Mouse (Mus musculus): ENCODE data around the gene Atm. TPM values are rescaled to one million over a fixed set of nuclear protein-coding genes. Genes with fewer than 3 reads are reported as not detected.

Atm gene
- polyA plus RNA-seq, 1 experiment from 2014 or later, result 18.0 TPM

DNA sequence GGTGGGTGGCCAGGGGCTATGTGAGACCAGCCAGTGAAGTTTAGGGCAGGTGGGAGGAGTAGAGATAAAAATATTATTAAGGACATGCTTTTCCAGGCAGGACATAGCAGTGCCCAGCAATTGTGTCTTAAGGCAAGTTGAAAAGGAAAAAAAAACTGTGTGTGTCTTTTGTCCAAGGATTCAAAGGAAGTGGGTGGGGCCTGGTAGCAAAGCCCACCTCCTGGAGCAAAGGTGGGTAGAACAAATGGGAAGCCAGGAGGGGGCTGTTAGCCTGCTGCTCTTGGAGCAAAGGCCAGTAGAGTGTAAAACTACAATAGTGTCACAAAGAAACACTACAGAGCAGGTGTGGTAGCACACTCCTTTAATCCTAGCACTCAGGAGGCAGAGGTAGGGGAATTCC, 22.4 kb downstream of the Atm start:
- Histone ChIP-seq H3K36me3 (ENCODE audit: control insufficient read depth, insufficient read depth, low read length) (no peaks in the 10 kb centered on the region; the same call in 1 of the 2 replicates), H3K27ac (ENCODE audit: low read depth, low read length) (no peak overlapping the region)

DNA sequence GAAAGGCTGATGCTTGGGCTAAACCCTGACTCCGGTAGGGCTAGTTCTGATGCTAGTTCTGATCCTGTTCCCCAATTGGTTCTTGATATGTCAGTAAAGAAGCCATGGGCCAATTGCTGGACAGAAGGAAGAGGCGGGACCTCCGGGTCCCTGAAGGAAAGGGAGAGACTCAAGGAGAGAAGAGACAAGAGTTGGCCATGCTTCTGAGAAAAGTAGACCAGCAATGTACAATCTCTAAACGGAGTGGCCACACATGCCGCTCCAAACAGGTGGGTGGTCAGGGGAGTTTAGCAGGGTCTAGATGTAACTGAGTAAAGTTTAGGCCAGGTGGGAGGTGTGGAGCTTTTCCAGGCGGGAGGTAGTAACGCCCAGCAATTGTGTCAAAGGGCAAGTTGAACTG, 28.5 kb downstream of the Atm start:
- H3K9ac ChIP-seq (ENCODE audit: low read length), result no peak overlapping the region
- no peaks in the 10 kb centered on the region for H3K4me1 ChIP-seq (ENCODE audit: control insufficient read depth, insufficient read depth, low read length)
- DNase-seq (ENCODE audit: low spot score, missing footprints) (no peak), ATAC-seq (ENCODE audit: low FRiP score) (no peak)
- no peak overlapping the region for H3K4me3 ChIP-seq (ENCODE audit: low read depth, low read length)
- no peak overlapping the region for H3K4me2 ChIP-seq
- no peaks in the 10 kb centered on the region; the same call in 1 of the 2 replicates for H3K36me3 ChIP-seq (ENCODE audit: control insufficient read depth, insufficient read depth, low read length)
- 85% methylated on average over 7 of the region's 7 CpGs for WGBS
- no peaks in the 10 kb centered on the region for H3K9me3 ChIP-seq (ENCODE audit: control insufficient read depth, low read length)
- H3K27me3 ChIP-seq (ENCODE audit: control insufficient read depth, insufficient read depth, low read length), result no peaks in the 10 kb centered on the region
- no peak overlapping the region for H3K27ac ChIP-seq (ENCODE audit: low read depth, low read length)

More for the DNA sequence above, 22.4 kb downstream of the Atm start:
- ATAC-seq (ENCODE audit: low FRiP score) (no peak), DNase-seq (ENCODE audit: low spot score, missing footprints) (no peak)
- Histone ChIP-seq H3K4me3 (ENCODE audit: low read depth, low read length) (no peak overlapping the region), H3K9me3 (ENCODE audit: control insufficient read depth, low read length) (no peaks in the 10 kb centered on the region), H3K4me2 (no peak overlapping the region), H3K4me1 (ENCODE audit: control insufficient read depth, insufficient read depth, low read length) (no peaks in the 10 kb centered on the region), H3K9ac (ENCODE audit: low read length) (no peak overlapping the region), H3K27me3 (ENCODE audit: control insufficient read depth, insufficient read depth, low read length) (no peaks in the 10 kb centered on the region)

DNA sequence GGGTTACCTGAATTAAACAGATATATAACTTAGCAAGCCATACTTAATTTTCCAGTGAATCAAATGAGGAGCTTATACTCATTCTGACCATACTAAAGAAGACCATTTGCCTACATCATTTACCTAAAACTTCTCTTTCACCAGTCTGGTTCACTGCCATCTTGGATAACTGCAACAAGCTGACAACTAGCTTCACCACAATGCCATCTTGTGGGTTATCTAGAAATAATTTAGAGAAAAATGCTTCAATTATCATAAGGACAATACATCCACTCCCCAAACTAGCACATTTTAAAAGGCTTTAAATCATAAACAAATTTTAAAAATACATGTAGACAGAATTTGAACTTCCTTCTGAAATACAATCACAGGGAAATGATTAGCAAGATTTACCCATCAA, 50.7 kb downstream of the Atm start:
- H3K27ac ChIP-seq (ENCODE audit: low read depth, low read length), result no peak overlapping the region
- no peak for ATAC-seq (ENCODE audit: low FRiP score)
- peaks cover 3% of the 10 kb centered on the region; the same call in 1 of the 2 replicates for H3K36me3 ChIP-seq (ENCODE audit: control insufficient read depth, insufficient read depth, low read length)

DNA sequence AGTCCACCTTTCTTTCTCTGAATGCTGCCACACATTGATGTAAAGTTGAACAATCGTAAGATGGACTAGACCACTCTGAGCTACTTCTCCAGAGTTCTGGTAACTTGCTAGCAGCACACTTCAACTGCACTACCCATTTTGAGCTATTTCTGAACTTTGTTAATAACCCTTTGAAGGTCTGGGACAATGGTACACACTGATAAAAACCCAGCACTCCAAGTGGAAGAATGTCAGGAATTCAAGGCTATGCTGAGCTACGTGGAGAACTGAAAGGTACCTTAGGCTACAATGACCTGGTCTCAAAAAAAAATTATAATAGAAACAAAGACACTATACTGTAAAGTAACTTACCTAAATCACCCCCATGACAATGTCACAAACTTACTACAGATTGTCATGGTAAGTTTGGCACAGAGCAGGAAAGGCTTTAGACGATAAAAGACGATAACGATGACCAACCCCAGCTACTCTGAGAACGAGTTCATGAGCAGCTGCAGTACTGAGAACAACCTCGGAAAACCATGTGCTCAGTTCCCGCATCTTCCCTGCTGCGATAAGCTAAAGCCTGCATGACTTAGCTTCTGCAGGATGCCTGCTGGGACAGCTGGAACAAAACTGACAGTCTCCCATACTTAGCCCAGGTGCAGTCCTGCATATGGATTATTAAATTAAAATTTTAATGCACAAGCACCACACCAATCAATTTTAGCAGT, 63.6 kb downstream of the Atm start:
- ATAC-seq (ENCODE audit: low FRiP score) (no peak), DNase-seq (ENCODE audit: low spot score, missing footprints) (no peak)
- no peaks in the 10 kb centered on the region for H3K4me1 ChIP-seq (ENCODE audit: control insufficient read depth, insufficient read depth, low read length)
- no peaks in the 10 kb centered on the region for H3K36me3 ChIP-seq (ENCODE audit: control insufficient read depth, insufficient read depth, low read length)
- no peak overlapping the region for H3K4me2 ChIP-seq
- H3K4me3 ChIP-seq (ENCODE audit: low read depth, low read length), result no peak overlapping the region
- H3K27ac ChIP-seq (ENCODE audit: low read depth, low read length), result no peak overlapping the region
- no peaks in the 10 kb centered on the region for H3K27me3 ChIP-seq (ENCODE audit: control insufficient read depth, insufficient read depth, low read length)
- 84% methylated on average over 9 of the region's 9 CpGs for WGBS
- H3K9me3 ChIP-seq (ENCODE audit: control insufficient read depth, low read length), result no peaks in the 10 kb centered on the region
- H3K9ac ChIP-seq (ENCODE audit: low read length), result no peak overlapping the region

More for the DNA sequence above, 50.7 kb downstream of the Atm start:
- Histone ChIP-seq H3K9ac (ENCODE audit: low read length) (no peak overlapping the region), H3K4me2 (no peak overlapping the region), H3K27me3 (ENCODE audit: control insufficient read depth, insufficient read depth, low read length) (no peaks in the 10 kb centered on the region), H3K4me3 (ENCODE audit: low read depth, low read length) (no peak overlapping the region), H3K4me1 (ENCODE audit: control insufficient read depth, insufficient read depth, low read length) (no peaks in the 10 kb centered on the region), H3K9me3 (ENCODE audit: control insufficient read depth, low read length) (no peaks in the 10 kb centered on the region)
- DNase-seq (ENCODE audit: low spot score, missing footprints), result no peak

DNA sequence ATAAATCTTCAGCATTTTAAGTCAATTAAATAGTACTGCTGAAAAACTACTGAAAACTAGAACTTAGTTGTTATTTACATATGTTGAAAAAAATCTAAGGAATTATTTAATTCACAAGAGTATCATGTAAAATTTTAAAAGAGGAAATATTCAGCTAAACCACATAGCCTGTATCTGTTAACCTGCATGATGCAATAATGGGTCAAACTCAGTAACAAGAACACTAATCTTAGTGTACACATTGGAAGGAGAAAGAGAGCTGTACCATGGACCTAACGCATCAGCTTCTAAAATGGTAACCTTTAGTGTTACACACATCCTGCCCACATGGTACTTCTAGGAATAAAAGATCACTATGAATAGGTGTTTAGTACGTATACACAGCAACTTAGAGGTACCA, 84.5 kb downstream of the Atm start:
- H3K27me3 ChIP-seq (ENCODE audit: control insufficient read depth, insufficient read depth, low read length), result no peaks in the 10 kb centered on the region
- 94% methylated on average over 2 of the region's 2 CpGs for WGBS
- no peak overlapping the region for H3K9ac ChIP-seq (ENCODE audit: low read length)
- DNase-seq (ENCODE audit: low spot score, missing footprints), result no peak
- no peak overlapping the region for H3K27ac ChIP-seq (ENCODE audit: low read depth, low read length)
- H3K9me3 ChIP-seq (ENCODE audit: control insufficient read depth, low read length), result no peaks in the 10 kb centered on the region
- no peak overlapping the region for H3K4me3 ChIP-seq (ENCODE audit: low read depth, low read length)
- ATAC-seq (ENCODE audit: low FRiP score), result no peak
- H3K4me2 ChIP-seq, result no peak overlapping the region
- no peaks in the 10 kb centered on the region; the same call in 1 of the 2 replicates for H3K36me3 ChIP-seq (ENCODE audit: control insufficient read depth, insufficient read depth, low read length)
- H3K4me1 ChIP-seq (ENCODE audit: control insufficient read depth, insufficient read depth, low read length), result no peaks in the 10 kb centered on the region

DNA sequence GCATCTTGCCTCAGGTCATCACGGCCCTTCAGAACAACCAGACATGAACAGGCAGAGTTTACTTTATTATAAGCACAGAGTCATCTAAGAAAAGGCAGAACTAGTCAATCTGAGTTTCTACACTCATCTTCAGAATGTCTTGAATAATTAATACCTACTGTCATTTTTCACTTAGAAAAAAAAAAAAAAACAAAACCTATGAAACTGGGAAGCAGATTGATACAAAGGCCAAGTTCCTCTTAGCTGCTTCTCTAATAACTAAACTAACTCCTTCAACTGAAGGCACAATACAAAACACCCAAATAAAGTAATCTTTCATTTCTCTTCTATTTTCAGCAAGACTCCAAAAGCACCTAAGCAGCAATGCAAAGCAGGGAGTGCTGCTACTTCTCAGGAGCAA, 85.9 kb downstream of the Atm start:
- Histone ChIP-seq H3K4me3 (ENCODE audit: low read depth, low read length) (no peak overlapping the region), H3K4me1 (ENCODE audit: control insufficient read depth, insufficient read depth, low read length) (no peaks in the 10 kb centered on the region), H3K9me3 (ENCODE audit: control insufficient read depth, low read length) (no peaks in the 10 kb centered on the region), H3K4me2 (no peak overlapping the region), H3K27ac (ENCODE audit: low read depth, low read length) (no peak overlapping the region), H3K36me3 (ENCODE audit: control insufficient read depth, insufficient read depth, low read length) (peaks cover 2% of the 10 kb centered on the region; the same call in 1 of the 2 replicates), H3K9ac (ENCODE audit: low read length) (no peak overlapping the region), H3K27me3 (ENCODE audit: control insufficient read depth, insufficient read depth, low read length) (no peaks in the 10 kb centered on the region)
- DNase-seq (ENCODE audit: low spot score, missing footprints), result no peak
- ATAC-seq (ENCODE audit: low FRiP score), result no peak
- WGBS, result 92% methylated on average over 1 of the region's 1 CpGs

DNA sequence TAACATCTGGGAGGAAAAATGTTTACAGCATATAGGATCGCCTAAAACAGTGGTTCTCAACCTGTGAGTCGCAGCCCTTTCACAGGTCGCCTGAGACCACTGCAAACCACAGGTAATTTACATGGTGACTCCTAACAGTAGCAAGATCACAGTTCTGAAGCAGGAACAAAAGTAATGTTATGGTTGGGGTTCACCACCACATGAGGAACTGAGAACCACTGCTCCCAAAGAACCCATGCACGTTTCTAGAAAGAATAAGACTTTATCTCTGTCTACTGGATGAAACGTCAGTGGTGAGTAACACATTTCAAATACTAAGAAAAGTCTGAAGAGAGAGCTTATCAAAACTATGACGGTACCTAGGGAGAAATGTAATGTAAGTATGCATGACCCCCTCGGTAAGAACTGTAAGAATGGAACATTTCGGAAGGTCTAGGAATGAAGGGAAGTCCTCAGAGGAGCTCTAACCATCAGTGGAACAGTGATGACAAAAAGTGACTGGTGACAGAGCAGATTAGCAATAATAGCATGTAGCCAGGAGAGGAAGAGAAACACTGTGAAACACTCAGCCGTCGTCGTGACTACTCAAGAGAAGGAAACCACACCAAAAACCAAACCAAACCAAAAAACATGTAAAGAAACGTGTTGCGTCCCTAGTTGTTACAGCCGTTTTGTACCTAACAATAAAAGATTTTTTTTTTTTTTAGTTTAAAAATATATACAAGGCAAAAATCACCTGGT, 100.5 kb downstream of the Atm start:
- no peak overlapping the region for H3K27ac ChIP-seq (ENCODE audit: low read depth, low read length)
- H3K9ac ChIP-seq (ENCODE audit: low read length), result no peak overlapping the region
- ATAC-seq (ENCODE audit: low FRiP score), result no peak
- H3K4me3 ChIP-seq (ENCODE audit: low read depth, low read length), result no peak overlapping the region
- no peaks in the 10 kb centered on the region for H3K27me3 ChIP-seq (ENCODE audit: control insufficient read depth, insufficient read depth, low read length)
- 91% methylated on average over 14 of the region's 14 CpGs for WGBS
- DNase-seq (ENCODE audit: low spot score, missing footprints), result no peak
- no peaks in the 10 kb centered on the region for H3K4me1 ChIP-seq (ENCODE audit: control insufficient read depth, insufficient read depth, low read length)
- H3K9me3 ChIP-seq (ENCODE audit: control insufficient read depth, low read length), result no peaks in the 10 kb centered on the region
- H3K36me3 ChIP-seq (ENCODE audit: control insufficient read depth, insufficient read depth, low read length), result peaks cover 2% of the 10 kb centered on the region; the same call in 1 of the 2 replicates
- H3K4me2 ChIP-seq, result no peak overlapping the region

DNA sequence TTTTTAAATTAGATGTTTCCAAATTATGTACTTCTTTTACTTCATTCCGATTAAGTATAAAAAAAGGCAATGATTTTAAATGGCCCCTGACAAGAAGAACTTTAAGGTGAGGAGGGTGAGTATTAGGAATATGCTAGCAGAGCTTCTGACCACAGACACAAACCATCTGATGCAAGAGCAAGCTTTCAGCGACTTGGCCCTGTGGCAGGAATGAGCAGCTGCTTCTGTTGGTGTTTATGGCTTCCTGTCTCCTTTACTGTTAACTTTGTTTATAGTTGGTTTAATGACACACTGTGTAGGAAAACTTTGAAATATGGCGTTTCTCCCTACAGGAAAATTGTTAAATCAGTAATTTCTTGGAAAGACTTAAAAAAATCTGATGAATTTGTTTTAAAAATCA, 108.9 kb downstream of the Atm start:
- no peak overlapping the region for H3K4me2 ChIP-seq
- H3K9ac ChIP-seq (ENCODE audit: low read length), result no peak overlapping the region
- H3K4me3 ChIP-seq (ENCODE audit: low read depth, low read length), result no peak overlapping the region
- DNase-seq (ENCODE audit: low spot score, missing footprints), result no peak
- H3K27me3 ChIP-seq (ENCODE audit: control insufficient read depth, insufficient read depth, low read length), result no peaks in the 10 kb centered on the region
- 83% methylated on average over 3 of the region's 3 CpGs for WGBS
- H3K36me3 ChIP-seq (ENCODE audit: control insufficient read depth, insufficient read depth, low read length), result no peaks in the 10 kb centered on the region
- ATAC-seq (ENCODE audit: low FRiP score), result no peak
- no peak overlapping the region for H3K27ac ChIP-seq (ENCODE audit: low read depth, low read length)
- no peaks in the 10 kb centered on the region for H3K4me1 ChIP-seq (ENCODE audit: control insufficient read depth, insufficient read depth, low read length)
- no peaks in the 10 kb centered on the region for H3K9me3 ChIP-seq (ENCODE audit: control insufficient read depth, low read length)

DNA sequence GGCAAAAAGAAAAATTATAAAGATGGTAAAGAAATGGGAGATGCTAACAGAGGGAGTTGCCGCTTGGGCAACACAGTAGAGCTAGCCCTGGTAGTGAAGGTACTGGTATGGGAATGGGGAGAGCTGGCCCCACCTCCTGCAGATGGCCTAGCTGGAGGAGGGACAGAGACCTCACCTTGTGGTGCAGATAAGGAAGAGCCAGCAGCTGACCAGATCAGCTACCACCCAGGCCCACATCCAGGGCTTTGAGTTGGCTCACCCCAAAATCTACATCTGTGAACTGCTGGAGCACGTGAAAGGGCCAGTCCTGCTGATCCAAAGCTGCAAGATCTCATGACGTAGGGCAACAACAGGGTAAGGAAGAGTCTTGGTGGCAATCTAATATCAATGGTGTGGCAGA, 109.8 kb downstream of the Atm start:
- H3K4me2 ChIP-seq, result no peak overlapping the region
- no peak overlapping the region for H3K4me3 ChIP-seq (ENCODE audit: low read depth, low read length)
- H3K27ac ChIP-seq (ENCODE audit: low read depth, low read length), result no peak overlapping the region
- ATAC-seq (ENCODE audit: low FRiP score) (no peak), DNase-seq (ENCODE audit: low spot score, missing footprints) (no peak)
- 90% methylated on average over 3 of the region's 3 CpGs for WGBS
- no peaks in the 10 kb centered on the region for H3K9me3 ChIP-seq (ENCODE audit: control insufficient read depth, low read length)
- H3K27me3 ChIP-seq (ENCODE audit: control insufficient read depth, insufficient read depth, low read length), result no peaks in the 10 kb centered on the region
- H3K36me3 ChIP-seq (ENCODE audit: control insufficient read depth, insufficient read depth, low read length), result no peaks in the 10 kb centered on the region
- H3K4me1 ChIP-seq (ENCODE audit: control insufficient read depth, insufficient read depth, low read length), result no peaks in the 10 kb centered on the region
- H3K9ac ChIP-seq (ENCODE audit: low read length), result no peak overlapping the region
